Mouse (Mus musculus) erythroblast, adult 5-6 weeks (primary cell): ENCODE results near the gene Rad51b. TPM values are rescaled to one million over a fixed set of nuclear protein-coding genes. Genes with fewer than 3 reads are reported as not detected.
A peak's percentile ranks its signal among the peaks of the same experiment; 100 is the strongest.

Source experiments
- ATAC-seq: replicated peaks from 2 replicates; pipeline ENCODE4 v1.8.0; 2016; ENCODE audit warnings: moderate number of reproducible peaks, mild to moderate bottlenecking, moderate TSS enrichment, inconsistent platforms; ENCODE audit not compliant: poor library complexity, low FRiP score, severe bottlenecking
- total RNA-seq, 2 experiments: library from RNA; stranded (forward) in 1 of 2; stranded (reverse) in 1 of 2; fragments of 150-400 nt in 1 of 2; fragments of 200-764, 138-1000 nt in 1 of 2; gene quantifications; 2 replicates each; pipeline versions ENCODE4 v1.2.3 to v1.2.4; 2015 to 2017; ENCODE audit warnings: low replicate concordance in 2 of 2

Rad51b gene
- total RNA-seq, 2 experiments from 2014 or later, result 3.5 to 4.2 TPM

- ATAC-seq, result no peak
Observed at GRCm38 (mm10) chr12:79326745-79327144, 29.7 kb downstream of the Rad51b start.

GRCm38 (mm10) chr12:79327868-79328267, 30.8 kb downstream of the Rad51b start:
- no peak for ATAC-seq

DNA sequence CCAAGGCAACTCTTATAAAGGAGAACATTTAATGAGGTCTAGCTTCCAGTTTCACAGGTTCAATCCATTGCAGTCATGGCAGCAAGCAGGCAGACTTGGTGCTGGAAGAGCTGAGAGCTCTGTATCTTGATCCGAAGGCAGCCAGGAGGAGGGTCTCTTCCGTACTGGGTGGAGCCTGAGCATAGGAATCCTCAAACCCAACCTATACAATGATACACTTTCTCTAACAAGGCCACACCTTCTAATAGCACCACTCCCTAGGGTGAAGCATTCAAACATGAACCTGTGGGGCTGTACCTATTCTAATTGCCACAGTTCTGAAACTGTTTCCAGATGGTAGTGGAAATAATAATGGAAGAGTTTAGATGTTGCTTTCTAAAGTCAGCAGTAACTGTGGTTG, 33.5 kb downstream of the Rad51b start:
- ATAC-seq, result no peak

DNA sequence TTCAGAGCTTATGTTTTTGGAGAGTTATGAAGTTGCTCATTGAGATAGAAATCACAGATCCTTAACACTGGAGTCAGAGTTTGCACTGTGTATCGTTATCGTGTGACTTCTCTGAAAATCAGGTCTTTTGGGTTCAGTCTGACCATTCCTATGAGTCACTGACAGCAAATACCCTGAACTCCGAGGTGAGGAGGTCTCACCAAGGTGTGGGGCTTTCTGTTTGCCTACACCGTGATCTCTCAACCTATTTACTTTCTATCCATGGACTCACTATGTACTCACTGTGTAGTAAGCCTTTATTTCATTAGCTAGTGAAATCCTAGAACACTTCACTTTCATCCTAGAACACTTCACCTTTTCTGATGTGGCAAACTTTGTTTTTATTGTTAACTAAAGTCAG, 34.6 kb downstream of the Rad51b start:
- ATAC-seq, result no peak

DNA sequence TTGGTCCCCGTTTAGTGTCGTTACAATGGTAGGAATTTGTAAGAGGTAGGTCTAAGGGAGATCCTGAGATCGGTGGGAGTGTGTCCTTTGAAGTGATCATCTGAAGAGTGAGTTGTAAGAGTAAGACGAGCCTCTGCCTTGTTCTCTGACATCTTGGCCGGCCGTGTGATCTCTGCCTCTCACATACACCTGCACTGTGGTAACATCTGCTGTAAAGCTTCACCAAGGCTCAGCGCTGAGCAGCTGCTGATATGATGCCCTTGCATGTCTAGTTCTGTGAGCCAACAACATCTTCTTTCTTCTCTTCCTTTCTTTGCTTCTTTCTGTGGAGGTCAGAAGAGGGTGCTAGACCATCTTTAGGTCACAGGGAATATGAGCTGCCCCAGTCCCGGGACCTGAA, 41.7 kb downstream of the Rad51b start:
- ATAC-seq, result no peak

GRCm38 (mm10) chr12:79340513-79340912, 43.4 kb downstream of the Rad51b start:
- no peak for ATAC-seq

- ATAC-seq, result no peak
Observed at GRCm38 (mm10) chr12:79341291-79341845, 44.3 kb downstream of the Rad51b start.

DNA sequence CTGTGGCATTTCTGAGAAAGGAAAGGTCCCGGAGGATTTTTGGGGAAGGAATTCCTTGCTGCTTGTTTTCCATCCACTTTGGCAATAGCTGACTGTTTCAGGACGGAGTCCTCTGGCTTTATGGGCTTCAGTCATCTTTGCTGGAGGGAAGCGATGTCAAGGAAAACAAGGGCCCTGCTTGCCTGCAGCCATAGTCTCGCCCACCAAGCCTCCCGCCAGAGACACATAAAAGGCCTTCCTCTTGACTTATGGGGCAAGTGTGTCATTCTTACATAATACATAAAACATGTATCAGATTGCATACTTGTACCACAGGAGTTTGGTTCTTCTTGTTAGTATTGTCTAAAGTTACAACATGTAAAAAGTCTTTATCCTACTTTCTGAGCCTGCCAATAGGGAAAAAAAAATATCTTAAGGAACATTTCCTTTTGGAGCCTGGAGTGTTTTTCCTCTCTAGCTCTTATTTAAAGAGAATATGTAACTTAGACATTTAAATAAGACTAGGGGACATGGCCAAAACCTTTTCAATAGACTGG, 49.2 kb downstream of the Rad51b start:
- no peak for ATAC-seq

DNA sequence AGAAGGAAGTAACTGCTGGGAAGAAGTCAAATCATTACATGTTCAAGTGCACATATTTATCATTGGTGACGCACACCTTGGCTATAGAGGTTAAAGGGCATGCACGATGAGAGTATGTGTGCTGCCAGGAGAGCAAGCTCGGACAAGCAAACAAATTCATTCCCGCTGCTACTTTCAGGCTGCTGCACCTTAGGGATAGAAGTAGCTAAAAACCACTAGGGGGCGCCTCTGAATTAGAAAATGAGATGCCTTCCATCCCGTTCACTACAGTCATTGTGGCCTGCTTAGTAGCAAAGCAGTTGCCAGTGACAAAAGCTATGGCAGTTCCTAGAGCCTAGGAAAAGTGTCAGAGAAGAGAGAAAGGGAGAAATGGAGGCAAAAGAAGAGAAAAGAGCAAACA, 50.6 kb downstream of the Rad51b start:
- peak; percentile 82 for ATAC-seq

GRCm38 (mm10) chr12:79351461-79351860, 54.4 kb downstream of the Rad51b start:
- no peak for ATAC-seq

- no peak for ATAC-seq
Observed at GRCm38 (mm10) chr12:79352086-79352741, 55.1 kb downstream of the Rad51b start.

DNA sequence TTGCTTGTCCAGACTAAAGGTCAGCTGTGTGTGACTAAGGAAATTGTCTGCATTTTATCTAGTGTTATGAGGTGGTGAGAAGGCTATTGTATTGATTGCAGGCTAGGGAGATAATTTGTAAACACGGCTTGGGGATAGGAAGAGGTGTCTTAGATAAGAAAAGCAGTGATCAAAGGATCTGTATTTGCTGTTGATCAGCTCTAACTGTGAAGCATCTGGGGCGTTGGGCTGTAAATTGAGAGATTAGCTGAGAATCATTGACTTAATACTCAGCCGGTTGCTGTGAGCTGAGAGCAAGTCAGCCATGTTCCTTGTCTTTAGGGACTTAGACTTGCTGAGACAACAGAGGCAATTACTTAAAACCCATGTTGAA, 55.6 kb downstream of the Rad51b start:
- no peak for ATAC-seq

GRCm38 (mm10) chr12:79353356-79353755, 56.3 kb downstream of the Rad51b start:
- ATAC-seq, result no peak

- no peak for ATAC-seq
Observed at GRCm38 (mm10) chr12:79354621-79355020, 57.5 kb downstream of the Rad51b start.

GRCm38 (mm10) chr12:79356138-79356537, 59.1 kb downstream of the Rad51b start:
- ATAC-seq, result no peak

GRCm38 (mm10) chr12:79357631-79358030, 60.5 kb downstream of the Rad51b start:
- ATAC-seq, result no peak

DNA sequence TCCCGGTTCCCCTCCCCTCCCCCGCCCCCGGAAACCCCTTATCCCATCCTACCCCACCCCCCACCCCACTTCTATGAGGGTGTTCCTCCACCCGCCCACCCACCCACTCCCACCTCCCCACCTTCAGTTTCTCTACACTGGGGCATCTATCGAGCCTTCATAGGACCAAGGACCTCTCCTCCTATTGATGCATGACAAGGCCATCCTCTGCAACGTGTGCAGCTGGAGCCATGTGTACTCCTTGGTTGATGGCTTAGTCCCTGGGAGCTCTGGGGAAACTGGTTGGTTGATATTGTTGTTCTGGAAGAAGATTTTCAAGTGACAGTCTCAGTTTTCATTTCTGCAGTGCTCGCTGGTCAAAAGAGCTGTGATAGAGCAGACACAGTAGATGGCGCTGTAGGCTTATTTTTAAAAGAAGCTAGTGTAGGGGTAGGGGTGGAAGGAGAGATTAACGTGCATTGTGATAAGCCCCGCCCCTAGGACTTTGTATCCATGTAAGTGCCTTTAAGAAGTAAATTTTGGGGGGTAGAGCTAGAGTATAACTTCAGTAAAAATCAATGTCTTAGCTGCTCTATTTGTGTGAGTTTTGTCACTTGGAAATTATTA, 61.6 kb downstream of the Rad51b start:
- ATAC-seq, result peak; percentile 78

- ATAC-seq, result no peak
Observed at GRCm38 (mm10) chr12:79359404-79359803, 62.3 kb downstream of the Rad51b start.

DNA sequence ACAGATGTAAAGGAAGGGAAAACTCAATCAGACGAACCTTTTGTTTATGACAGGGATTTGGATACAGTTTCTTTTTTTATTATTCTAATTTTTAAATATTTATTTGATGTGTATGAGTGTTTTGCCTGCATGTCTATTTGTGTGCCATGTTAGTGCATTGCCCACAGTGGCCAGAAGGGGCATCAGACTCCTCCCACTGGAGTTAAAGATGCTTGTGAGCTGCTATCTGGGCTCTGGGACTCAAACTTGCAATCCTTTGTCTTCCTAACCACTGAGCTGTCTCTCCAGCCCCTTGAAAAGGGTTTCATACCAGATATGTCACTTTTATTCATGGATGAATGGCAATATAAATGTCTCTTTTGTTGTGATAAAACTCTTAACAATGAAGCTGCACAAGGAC, 65.1 kb downstream of the Rad51b start:
- peak; percentile 79 for ATAC-seq

GRCm38 (mm10) chr12:79364284-79364683, 67.2 kb downstream of the Rad51b start:
- no peak for ATAC-seq

DNA sequence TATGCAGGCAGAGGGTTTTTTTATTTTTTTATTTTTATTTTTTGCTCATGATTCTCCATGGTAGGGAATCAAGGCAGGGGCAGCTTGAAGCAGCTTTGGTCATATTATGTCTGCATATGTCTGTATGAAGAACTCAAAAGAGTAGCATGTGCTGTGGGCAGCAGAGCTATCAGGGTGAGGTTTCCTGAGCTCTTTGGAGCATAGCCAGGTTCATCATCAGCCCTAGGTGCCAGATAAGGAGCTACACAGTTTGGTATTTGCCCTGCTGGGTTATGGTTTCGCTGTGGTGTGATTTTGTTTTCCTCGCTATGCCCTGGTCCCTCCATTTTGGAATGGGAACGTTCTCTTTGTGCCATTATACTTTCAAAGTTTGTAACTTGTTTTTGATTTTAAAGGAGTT, 71.7 kb downstream of the Rad51b start:
- no peak for ATAC-seq
